Mouse (Mus musculus) stomach, embryonic 14.5 days (tissue): ENCODE data around the gene Foxo3. TPM values are rescaled to one million over a fixed set of nuclear protein-coding genes. Genes with fewer than 3 reads are reported as not detected.

ENCODE experiments used
- ATAC-seq: fragments of 200-750 bp; cut with Nextera tagmentation; 2 replicates; pipeline ENCODE4 v1.8.0; 2017; ENCODE audit warnings: low read depth, moderate TSS enrichment; ENCODE audit not compliant: insufficient number of reproducible peaks, insufficient read depth, low FRiP score
- H3K27ac ChIP-seq: fragments of 300-500 bp; sonication (generic); 2 replicates; pipeline ENCODE4 v1.5.1; 2014; ENCODE audit warnings: mild to moderate bottlenecking, low read length, moderate library complexity, mixed read lengths
- H3K27me3 ChIP-seq: fragments of 300-500 bp; sonication (generic); 2 replicates; pipeline ENCODE4 v1.6.1; 2014; ENCODE audit warnings: low read length, control low read depth, mixed read lengths; ENCODE audit not compliant: control insufficient read depth, insufficient read depth
- H3K36me3 ChIP-seq: fragments of 300-500 bp; sonication (generic); 2 replicates; pipeline ENCODE4 v1.6.1; 2014; ENCODE audit warnings: mild to moderate bottlenecking, control low read depth, low read length, moderate library complexity, mixed read lengths; ENCODE audit not compliant: control insufficient read depth, insufficient read depth
- H3K4me1 ChIP-seq: fragments of 300-500 bp; sonication (generic); 2 replicates; pipeline ENCODE4 v1.6.1; 2014; ENCODE audit warnings: low read length, control low read depth, mixed read lengths; ENCODE audit not compliant: control insufficient read depth, insufficient read depth
- H3K4me2 ChIP-seq: fragments of 300-500 bp; sonication (generic); replicated peaks from 2 replicates; pipeline ENCODE4 v1.6.1; 2014; ENCODE audit warnings: low read depth, low read length, control low read depth
- H3K4me3 ChIP-seq: fragments of 300-500 bp; sonication (generic); 2 replicates; pipeline ENCODE4 v1.5.1; 2014; ENCODE audit warnings: low read depth, low read length, control low read depth
- H3K9ac ChIP-seq: fragments of 300-500 bp; sonication (generic); replicated peaks from 2 replicates; pipeline ENCODE4 v1.6.1; 2014; ENCODE audit warnings: low read depth, mild to moderate bottlenecking, control low read depth, low read length, moderate library complexity, mixed read lengths
- H3K9me3 ChIP-seq: fragments of 300-500 bp; sonication (generic); 2 replicates; pipeline ENCODE4 v1.6.1; 2016; ENCODE audit warnings: low read depth, low read length, control low read depth; ENCODE audit not compliant: control insufficient read depth
- WGBS: fragments of 180-500 bp; shearing (Covaris S2); extraction: QIAGEN DNeasy Blood & Tissue Kit; methylation state at CpG from one replicate; pipeline ENCODE4 v1.1.7; 2014; 5-methylcytosine and 5-hydroxymethylcytosine counted together
- polyA plus RNA-seq: library from polyadenylated mRNA; unstranded; fragments of >200 nt; fragmentation: Nextera tagmentation; extraction: Ambion mirVana; gene quantifications from 2 replicates; pipeline ENCODE4 v1.2.1, GENCODE M21; 2014

Foxo3 gene
- polyA plus RNA-seq, 1 experiment from 2014 or later, result 10.5 TPM

GRCm38 (mm10) chr10:42264195-42264594, 12.4 kb downstream of the Foxo3 start:
- ATAC-seq, result no peak
- Histone ChIP-seq H3K4me3 (no peak overlapping the region), H3K9me3 (no peaks in the 10 kb centered on the region), H3K9ac (no peak overlapping the region), H3K36me3 (peaks cover 14% of the 10 kb centered on the region), H3K4me2 (no peak overlapping the region), H3K4me1 (no peaks in the 10 kb centered on the region), H3K27me3 (no peaks in the 10 kb centered on the region), H3K27ac (no peak overlapping the region)
- WGBS, result 82% methylated on average over 5 of the region's 5 CpGs

- H3K9ac ChIP-seq, result no peak overlapping the region
- WGBS, result 48% methylated on average over 8 of the region's 8 CpGs
- H3K36me3 ChIP-seq, result peaks cover 14% of the 10 kb centered on the region
- no peaks in the 10 kb centered on the region for H3K9me3 ChIP-seq
- H3K27ac ChIP-seq, result no peak overlapping the region
- ATAC-seq, result no peak
- H3K27me3 ChIP-seq, result no peaks in the 10 kb centered on the region
- no peak overlapping the region for H3K4me3 ChIP-seq
- H3K4me2 ChIP-seq, result no peak overlapping the region
- H3K4me1 ChIP-seq, result no peaks in the 10 kb centered on the region
Observed at GRCm38 (mm10) chr10:42263701-42264100, 12.9 kb downstream of the Foxo3 start.

GRCm38 (mm10) chr10:42262061-42262460, 14.5 kb downstream of the Foxo3 start:
- no peak overlapping the region for H3K9ac ChIP-seq
- no peak overlapping the region for H3K4me3 ChIP-seq
- no peaks in the 10 kb centered on the region for H3K4me1 ChIP-seq
- no peak overlapping the region for H3K4me2 ChIP-seq
- H3K36me3 ChIP-seq, result peaks cover 14% of the 10 kb centered on the region
- H3K27ac ChIP-seq, result no peak overlapping the region
- H3K9me3 ChIP-seq, result no peaks in the 10 kb centered on the region
- H3K27me3 ChIP-seq, result no peaks in the 10 kb centered on the region
- no peak for ATAC-seq
- WGBS, result 91% methylated on average over 3 of the region's 3 CpGs

GRCm38 (mm10) chr10:42261103-42261502, 15.5 kb downstream of the Foxo3 start:
- no peaks in the 10 kb centered on the region for H3K27me3 ChIP-seq
- no peak overlapping the region for H3K4me2 ChIP-seq
- no peak overlapping the region for H3K9ac ChIP-seq
- 84% methylated on average over 8 of the region's 8 CpGs for WGBS
- ATAC-seq, result no peak
- no peak overlapping the region for H3K27ac ChIP-seq
- H3K9me3 ChIP-seq, result no peaks in the 10 kb centered on the region
- peaks cover 14% of the 10 kb centered on the region for H3K36me3 ChIP-seq
- H3K4me3 ChIP-seq, result no peak overlapping the region
- no peaks in the 10 kb centered on the region for H3K4me1 ChIP-seq

GRCm38 (mm10) chr10:42260523-42260922, 16.0 kb downstream of the Foxo3 start:
- H3K4me2 ChIP-seq, result no peak overlapping the region
- ATAC-seq, result peak; percentile 61; the same call in 1 of the 2 replicates
- WGBS, result 52% methylated on average over 8 of the region's 8 CpGs

GRCm38 (mm10) chr10:42259602-42260001, 17.0 kb downstream of the Foxo3 start:
- Histone ChIP-seq H3K4me2 (no peak overlapping the region), H3K9ac (no peak overlapping the region), H3K27ac (no peak overlapping the region), H3K9me3 (no peaks in the 10 kb centered on the region), H3K4me1 (no peaks in the 10 kb centered on the region), H3K4me3 (no peak overlapping the region), H3K36me3 (no peaks in the 10 kb centered on the region; the same call in 1 of the 2 replicates), H3K27me3 (no peaks in the 10 kb centered on the region)
- no peak for ATAC-seq
- 68% methylated on average over 4 of the region's 4 CpGs for WGBS

More at GRCm38 (mm10) chr10:42260523-42260922, 16.0 kb downstream of the Foxo3 start:
- no peaks in the 10 kb centered on the region for H3K4me1 ChIP-seq
- no peak overlapping the region for H3K27ac ChIP-seq
- H3K4me3 ChIP-seq, result no peak overlapping the region
- H3K36me3 ChIP-seq, result peaks cover 8% of the 10 kb centered on the region
- H3K27me3 ChIP-seq, result no peaks in the 10 kb centered on the region
- no peak overlapping the region for H3K9ac ChIP-seq
- H3K9me3 ChIP-seq, result no peaks in the 10 kb centered on the region

- Histone ChIP-seq H3K9ac (no peak overlapping the region), H3K4me1 (no peaks in the 10 kb centered on the region)
- 90% methylated on average over 7 of the region's 7 CpGs for WGBS
Observed at GRCm38 (mm10) chr10:42257985-42258384, 18.6 kb downstream of the Foxo3 start.

GRCm38 (mm10) chr10:42254788-42255187, 21.8 kb downstream of the Foxo3 start:
- WGBS, result 84% methylated on average over 5 of the region's 5 CpGs

More at GRCm38 (mm10) chr10:42257985-42258384, 18.6 kb downstream of the Foxo3 start:
- no peaks in the 10 kb centered on the region for H3K27me3 ChIP-seq
- no peaks in the 10 kb centered on the region for H3K36me3 ChIP-seq
- H3K27ac ChIP-seq, result no peak overlapping the region
- H3K9me3 ChIP-seq, result no peaks in the 10 kb centered on the region
- H3K4me3 ChIP-seq, result no peak overlapping the region
- no peak for ATAC-seq
- H3K4me2 ChIP-seq, result no peak overlapping the region

GRCm38 (mm10) chr10:42251749-42252323, 24.7 kb downstream of the Foxo3 start:
- no peaks in the 10 kb centered on the region for H3K36me3 ChIP-seq
- WGBS, result 36% methylated on average over 8 of the region's 8 CpGs
- no peak for ATAC-seq
- no peak overlapping the region for H3K4me2 ChIP-seq
- no peak overlapping the region for H3K27ac ChIP-seq
- no peaks in the 10 kb centered on the region for H3K9me3 ChIP-seq
- H3K4me1 ChIP-seq, result peaks cover 45% of the 10 kb centered on the region
- no peak overlapping the region for H3K4me3 ChIP-seq
- H3K27me3 ChIP-seq, result no peaks in the 10 kb centered on the region
- H3K9ac ChIP-seq, result no peak overlapping the region

More at GRCm38 (mm10) chr10:42254788-42255187, 21.8 kb downstream of the Foxo3 start:
- H3K9me3 ChIP-seq, result no peaks in the 10 kb centered on the region
- H3K27me3 ChIP-seq, result no peaks in the 10 kb centered on the region
- no peak overlapping the region for H3K27ac ChIP-seq
- H3K4me3 ChIP-seq, result no peak overlapping the region
- peaks cover 18% of the 10 kb centered on the region for H3K4me1 ChIP-seq
- no peak overlapping the region for H3K4me2 ChIP-seq
- H3K9ac ChIP-seq, result no peak overlapping the region
- H3K36me3 ChIP-seq, result no peaks in the 10 kb centered on the region
- no peak for ATAC-seq
